Mouse (Mus musculus): ENCODE measurements at regions not wholly inside any gene's neighbourhood (a gene's known extent, or its start where the extent isn't known, plus 50 kb on each side); places are given as distances from the start of the nearest gene placed in this dataset.

- Histone ChIP-seq H3K4me2 (ENCODE audit: low read length) (no peak overlapping the region), H3K9ac (ENCODE audit: low read depth, low read length) (no peak overlapping the region), H3K4me3 (replicated peaks; ENCODE audit: low read depth, low read length) (no peak overlapping the region), H3K9me3 (replicated peaks; ENCODE audit: low read length) (no peaks in the 10 kb centered on the region), H3K27ac (no peak overlapping the region), H3K27me3 (ENCODE audit: insufficient read depth, low read length) (no peaks in the 10 kb centered on the region), H3K36me3 (ENCODE audit: insufficient read depth, low read length) (no peaks in the 10 kb centered on the region), H3K4me1 (replicated peaks; ENCODE audit: insufficient read depth, low read length) (no peaks in the 10 kb centered on the region)
- ATAC-seq (replicated peaks; ENCODE audit: low FRiP score, low read depth) (no peak), DNase-seq (ENCODE audit: low spot score) (no peak)
- no peak for TF ChIP-seq CTCF (IDR thresholded peaks at IDR 0.05; ENCODE audit: low read depth)
- 69% methylated on average over 9 of the region's 9 CpGs for WGBS
These were observed 135.3 kb upstream of the Foxn2 start for GRCm38 (mm10) chr17:88305165-88305564.

- WGBS: 73% methylated on average over 9 of the region's 9 CpGs
- TF ChIP-seq CTCF (IDR thresholded peaks at IDR 0.05; ENCODE audit: low read depth): no peak
- H3K36me3 ChIP-seq (ENCODE audit: insufficient read depth, low read length): no peaks in the 10 kb centered on the region
- no peaks in the 10 kb centered on the region for H3K27me3 ChIP-seq (ENCODE audit: insufficient read depth, low read length)
- DNase-seq (ENCODE audit: low spot score): no peak
- no peaks in the 10 kb centered on the region for H3K9me3 ChIP-seq (replicated peaks; ENCODE audit: low read length)
- H3K4me2 ChIP-seq (ENCODE audit: low read length): no peak overlapping the region
- no peaks in the 10 kb centered on the region for H3K4me1 ChIP-seq (replicated peaks; ENCODE audit: insufficient read depth, low read length)
- H3K4me3 ChIP-seq (replicated peaks; ENCODE audit: low read depth, low read length): no peak overlapping the region
- no peak for ATAC-seq (replicated peaks; ENCODE audit: low FRiP score, low read depth)
- H3K9ac ChIP-seq (ENCODE audit: low read depth, low read length): no peak overlapping the region
- no peak overlapping the region for H3K27ac ChIP-seq
These were observed 134.2 kb upstream of the Foxn2 start for GRCm38 (mm10) chr17:88306325-88306724.

- Histone ChIP-seq H3K9ac (ENCODE audit: low read depth, low read length) (no peak overlapping the region), H3K27ac (no peak overlapping the region)
- no peak for ATAC-seq (replicated peaks; ENCODE audit: low FRiP score, low read depth)
These were observed 133.4 kb upstream of the Foxn2 start for GRCm38 (mm10) chr17:88307082-88307481.

GRCm38 (mm10) chr17:88307826-88308225 is 132.7 kb upstream of the Foxn2 start:
- 91% methylated on average over 9 of the region's 9 CpGs for WGBS
- no peak for TF ChIP-seq CTCF (IDR thresholded peaks at IDR 0.05; ENCODE audit: low read depth)
- Histone ChIP-seq H3K4me2 (ENCODE audit: low read length) (no peak overlapping the region), H3K4me3 (replicated peaks; ENCODE audit: low read depth, low read length) (no peak overlapping the region), H3K4me1 (replicated peaks; ENCODE audit: insufficient read depth, low read length) (no peaks in the 10 kb centered on the region), H3K36me3 (ENCODE audit: insufficient read depth, low read length) (no peaks in the 10 kb centered on the region), H3K9ac (ENCODE audit: low read depth, low read length) (no peak overlapping the region), H3K27ac (no peak overlapping the region), H3K9me3 (replicated peaks; ENCODE audit: low read length) (no peaks in the 10 kb centered on the region), H3K27me3 (ENCODE audit: insufficient read depth, low read length) (no peaks in the 10 kb centered on the region)
- no peak for ATAC-seq (replicated peaks; ENCODE audit: low FRiP score, low read depth)
- no peak for DNase-seq (ENCODE audit: low spot score)

More at GRCm38 (mm10) chr17:88307082-88307481, 133.4 kb upstream of the Foxn2 start:
- H3K4me2 ChIP-seq (ENCODE audit: low read length): no peak overlapping the region
- WGBS: 38% methylated on average over 4 of the region's 4 CpGs
- no peak for DNase-seq (ENCODE audit: low spot score)
- H3K9me3 ChIP-seq (replicated peaks; ENCODE audit: low read length): no peaks in the 10 kb centered on the region
- H3K4me1 ChIP-seq (replicated peaks; ENCODE audit: insufficient read depth, low read length): no peaks in the 10 kb centered on the region
- TF ChIP-seq CTCF (IDR thresholded peaks at IDR 0.05; ENCODE audit: low read depth): no peak
- H3K4me3 ChIP-seq (replicated peaks; ENCODE audit: low read depth, low read length): no peak overlapping the region
- H3K36me3 ChIP-seq (ENCODE audit: insufficient read depth, low read length): no peaks in the 10 kb centered on the region
- no peaks in the 10 kb centered on the region for H3K27me3 ChIP-seq (ENCODE audit: insufficient read depth, low read length)

- Histone ChIP-seq H3K9me3 (replicated peaks; ENCODE audit: low read length) (no peaks in the 10 kb centered on the region), H3K36me3 (ENCODE audit: insufficient read depth, low read length) (no peaks in the 10 kb centered on the region), H3K9ac (ENCODE audit: low read depth, low read length) (no peak overlapping the region), H3K27ac (no peak overlapping the region), H3K4me1 (replicated peaks; ENCODE audit: insufficient read depth, low read length) (no peaks in the 10 kb centered on the region), H3K27me3 (ENCODE audit: insufficient read depth, low read length) (no peaks in the 10 kb centered on the region), H3K4me3 (replicated peaks; ENCODE audit: low read depth, low read length) (no peak overlapping the region), H3K4me2 (ENCODE audit: low read length) (no peak overlapping the region)
- TF ChIP-seq CTCF (IDR thresholded peaks at IDR 0.05; ENCODE audit: low read depth): peak; percentile 45; the same call in 1 of the 2 replicates
- 78% methylated on average over 2 of the region's 2 CpGs for WGBS
- ATAC-seq (replicated peaks; ENCODE audit: low FRiP score, low read depth): no peak
- DNase-seq (ENCODE audit: low spot score): no peak
These were observed 127.6 kb upstream of the Foxn2 start for GRCm38 (mm10) chr17:88312876-88313275.

GRCm38 (mm10) chr17:88316213-88316967 is 124.1 kb upstream of the Foxn2 start:
- H3K36me3 ChIP-seq (ENCODE audit: insufficient read depth, low read length): no peaks in the 10 kb centered on the region
- no peak for ATAC-seq (replicated peaks; ENCODE audit: low FRiP score, low read depth)
- no peak overlapping the region for H3K27ac ChIP-seq
- WGBS: 78% methylated on average over 15 of the region's 15 CpGs
- H3K4me1 ChIP-seq (replicated peaks; ENCODE audit: insufficient read depth, low read length): no peaks in the 10 kb centered on the region; the same call in 1 of the 2 replicates
- no peaks in the 10 kb centered on the region for H3K27me3 ChIP-seq (ENCODE audit: insufficient read depth, low read length)
- no peak for DNase-seq (ENCODE audit: low spot score)
- no peak overlapping the region for H3K9ac ChIP-seq (ENCODE audit: low read depth, low read length)
- H3K4me3 ChIP-seq (replicated peaks; ENCODE audit: low read depth, low read length): no peak overlapping the region
- no peak overlapping the region for H3K4me2 ChIP-seq (ENCODE audit: low read length)
- no peak for TF ChIP-seq CTCF (IDR thresholded peaks at IDR 0.05; ENCODE audit: low read depth)
- H3K9me3 ChIP-seq (replicated peaks; ENCODE audit: low read length): no peaks in the 10 kb centered on the region

Data from kidney, postnatal 0 days (tissue).